12 mouse cellular contexts compared by ENCODE assay signal in the genomic region with DNA sequence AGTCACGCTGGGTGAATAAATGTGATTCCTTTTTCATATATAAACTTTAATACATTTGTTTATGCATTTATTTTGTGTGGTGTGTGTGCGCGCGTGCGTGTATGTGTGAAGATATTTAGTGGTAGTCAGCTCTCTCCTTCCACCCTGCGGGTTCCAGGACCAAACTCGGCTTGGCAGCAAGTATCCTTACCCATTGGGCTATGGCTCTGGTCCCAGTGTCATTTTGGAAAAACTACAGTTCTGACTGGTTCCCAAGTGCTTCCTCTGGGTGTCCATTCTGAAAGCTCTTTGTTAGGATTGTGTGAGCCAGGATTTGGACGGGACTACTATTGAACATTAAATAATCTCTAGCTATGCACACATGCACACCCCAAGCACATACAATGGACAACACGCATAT.
"Had no signal": no experiment of that assay in that cellular context is flagged by ENCODE, and none has a peak within 500 bp of the region (broad histone marks: within the 10 kb centered on the region; RNA-seq: fewer than 3 reads in every experiment).

No protein-coding gene starts in this region.

- DNase-seq: gastrocnemius, postnatal 14 days; gastrocnemius, postnatal 36 days; heart, adult 18-20 months; heart, postnatal 10 days; kidney, adult 11 months; kidney, adult 2 months; kidney, adult 9 months; kidney, postnatal 14 days; kidney, postnatal 36 days; layer of hippocampus, adult 9-11 months; layer of hippocampus, postnatal 36 days; left cerebral cortex, postnatal 4 days had no signal
